Mouse (Mus musculus): ENCODE data around the gene Tdp1.

- TF ChIP-seq GATA1 (IDR thresholded peaks at IDR 0.05; ENCODE audit: borderline replicate concordance, low read length), result no peak
- TF ChIP-seq FLI1 (IDR thresholded peaks at IDR 0.05; ENCODE audit: low read length), result no peak
These were observed 20.2 kb downstream of the Tdp1 start for GRCm38 (mm10) chr12:99904537-99904936.
